Mouse (Mus musculus): ENCODE measurements around the gene Hrct1. TPM values are rescaled to one million over a fixed set of nuclear protein-coding genes. Genes with fewer than 3 reads are reported as not detected.

Gene Hrct1
- not detected for polyA plus RNA-seq (2014; fragmentation: Illumina TruSeq; extraction: RNeasy Lipid Tissue Mini Kit (QIAGEN cat#74804); ENCODE audit: low read depth, low replicate concordance)

GRCm38 (mm10) chr4:43726995-43727394 is at the start of gene Hrct1:
Hrct1 (plus strand) TSS chr4:43727188.

GRCm38 (mm10) chr4:43700707-43701106 is 26.3 kb upstream of the Hrct1 start, which contains the start of gene Olfr70:
Olfr70 (minus strand) TSS chr4:43700807.

GRCm38 (mm10) chr4:43709869-43710268 is 17.1 kb upstream of the Hrct1 start, which contains the start of gene Olfr71:
Olfr71 (minus strand) TSS chr4:43710255.

DNA sequence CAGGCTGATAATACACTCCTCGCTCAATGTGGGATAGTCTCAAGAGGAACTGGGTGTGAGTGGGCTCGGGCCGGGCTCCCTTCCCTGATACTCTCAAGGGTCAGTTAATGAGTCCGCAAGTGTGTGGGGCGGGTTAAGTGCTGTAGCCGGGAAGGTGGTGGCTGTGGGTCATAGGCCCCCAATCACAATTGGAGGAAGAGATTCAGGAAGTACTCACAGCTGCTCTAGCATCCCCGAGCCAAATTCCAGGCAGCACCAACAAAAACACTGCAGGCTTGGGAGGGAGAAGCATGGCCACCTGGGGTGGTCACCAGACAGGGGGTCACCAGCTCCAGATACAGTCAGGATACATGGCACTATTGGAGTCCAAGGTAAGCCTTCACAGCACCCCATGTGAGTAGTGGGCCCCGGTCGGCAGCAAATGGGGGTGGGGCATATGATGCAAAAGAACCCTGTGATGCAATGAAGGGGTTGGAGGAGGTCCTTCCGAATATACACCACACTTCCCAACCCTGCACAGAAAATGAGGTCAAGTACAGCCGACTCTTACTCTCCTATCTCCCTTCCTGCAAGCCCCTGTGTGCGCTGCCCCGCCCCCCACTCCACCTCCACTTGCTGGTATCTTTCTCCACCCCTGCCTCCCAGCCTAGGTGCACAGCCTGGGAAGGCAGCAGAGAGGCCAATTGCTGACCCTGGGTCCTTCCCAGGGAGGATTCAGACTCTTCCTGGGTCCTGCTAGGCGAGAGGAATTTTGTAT is 3.0 kb downstream of the Hrct1 start, which contains the start of gene Spaar:
Gene Spaar (plus strand): TSS at position 241 of the 757 bp plus-strand sequence.

DNA sequence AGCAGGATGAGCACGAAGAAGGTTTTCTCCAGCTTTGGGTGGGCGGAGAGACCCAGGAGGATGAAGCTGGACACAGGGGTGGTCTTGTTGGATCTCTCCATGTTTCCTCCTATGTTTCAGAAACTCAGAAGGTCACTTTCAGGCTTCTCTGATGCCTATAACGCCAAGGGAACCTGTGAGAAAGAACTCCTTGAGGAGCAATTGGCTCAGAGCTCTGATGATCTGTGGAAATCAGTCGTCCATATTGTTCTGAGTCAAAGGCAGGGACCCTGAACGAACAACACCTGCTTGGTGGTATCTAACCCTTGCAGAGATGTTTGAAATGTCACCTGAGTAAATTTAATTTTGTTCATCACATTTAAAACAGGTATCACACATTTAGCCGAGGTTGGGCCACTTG is 43.9 kb downstream of the Hrct1 start, which contains the start of gene Olfr159:
Gene Olfr159 (minus strand): TSS at position 101 of the 400 bp plus-strand sequence.

Other genes with a start within 250 kb of the Hrct1 start
- gene Sit1, start 243.5 kb upstream of the Hrct1 start, polyA plus RNA-seq (2014; fragmentation: Illumina TruSeq; extraction: RNeasy Lipid Tissue Mini Kit (QIAGEN cat#74804); ENCODE audit: low read depth, low replicate concordance): not detected
- gene Ccdc107, start 234.3 kb upstream of the Hrct1 start, polyA plus RNA-seq (2014; fragmentation: Illumina TruSeq; extraction: RNeasy Lipid Tissue Mini Kit (QIAGEN cat#74804); ENCODE audit: low read depth, low replicate concordance): 10.8 TPM
- 1.4 TPM for gene Arhgef39, start 227.5 kb upstream of the Hrct1 start, polyA plus RNA-seq (2014; fragmentation: Illumina TruSeq; extraction: RNeasy Lipid Tissue Mini Kit (QIAGEN cat#74804); ENCODE audit: low read depth, low replicate concordance)
- gene Car9, start 220.2 kb upstream of the Hrct1 start, polyA plus RNA-seq (2014; fragmentation: Illumina TruSeq; extraction: RNeasy Lipid Tissue Mini Kit (QIAGEN cat#74804); ENCODE audit: low read depth, low replicate concordance): not detected
- gene Tpm2, start 203.4 kb upstream of the Hrct1 start, polyA plus RNA-seq (2014; fragmentation: Illumina TruSeq; extraction: RNeasy Lipid Tissue Mini Kit (QIAGEN cat#74804); ENCODE audit: low read depth, low replicate concordance): 13.8 TPM
- 30.6 TPM for gene Creb3, start 164.9 kb upstream of the Hrct1 start, polyA plus RNA-seq (2014; fragmentation: Illumina TruSeq; extraction: RNeasy Lipid Tissue Mini Kit (QIAGEN cat#74804); ENCODE audit: low read depth, low replicate concordance)
- gene Tln1, start 164.5 kb upstream of the Hrct1 start, polyA plus RNA-seq (2014; fragmentation: Illumina TruSeq; extraction: RNeasy Lipid Tissue Mini Kit (QIAGEN cat#74804); ENCODE audit: low read depth, low replicate concordance): 297 TPM
- 3.9 TPM for gene Rgp1, start 148.5 kb upstream of the Hrct1 start, polyA plus RNA-seq (2014; fragmentation: Illumina TruSeq; extraction: RNeasy Lipid Tissue Mini Kit (QIAGEN cat#74804); ENCODE audit: low read depth, low replicate concordance)
- gene Gba2, start 148.3 kb upstream of the Hrct1 start, polyA plus RNA-seq (2014; fragmentation: Illumina TruSeq; extraction: RNeasy Lipid Tissue Mini Kit (QIAGEN cat#74804); ENCODE audit: low read depth, low replicate concordance): 2.4 TPM
- not detected for gene Msmp, start 142.7 kb upstream of the Hrct1 start, polyA plus RNA-seq (2014; fragmentation: Illumina TruSeq; extraction: RNeasy Lipid Tissue Mini Kit (QIAGEN cat#74804); ENCODE audit: low read depth, low replicate concordance)
- 9.6 TPM for gene Npr2, start 95.3 kb upstream of the Hrct1 start, polyA plus RNA-seq (2014; fragmentation: Illumina TruSeq; extraction: RNeasy Lipid Tissue Mini Kit (QIAGEN cat#74804); ENCODE audit: low read depth, low replicate concordance)
- not detected for gene Spag8, start 73.6 kb upstream of the Hrct1 start, polyA plus RNA-seq (2014; fragmentation: Illumina TruSeq; extraction: RNeasy Lipid Tissue Mini Kit (QIAGEN cat#74804); ENCODE audit: low read depth, low replicate concordance)
- gene Hint2, start 70.7 kb upstream of the Hrct1 start, polyA plus RNA-seq (2014; fragmentation: Illumina TruSeq; extraction: RNeasy Lipid Tissue Mini Kit (QIAGEN cat#74804); ENCODE audit: low read depth, low replicate concordance): 3.3 TPM
- gene Tmem8b, start 58.2 kb upstream of the Hrct1 start, polyA plus RNA-seq (2014; fragmentation: Illumina TruSeq; extraction: RNeasy Lipid Tissue Mini Kit (QIAGEN cat#74804); ENCODE audit: low read depth, low replicate concordance): 2.6 TPM
- gene Fam221b, start 58.0 kb upstream of the Hrct1 start, polyA plus RNA-seq (2014; fragmentation: Illumina TruSeq; extraction: RNeasy Lipid Tissue Mini Kit (QIAGEN cat#74804); ENCODE audit: low read depth, low replicate concordance): 0.17 TPM
- gene Olfr70, start 26.4 kb upstream of the Hrct1 start, polyA plus RNA-seq (2014; fragmentation: Illumina TruSeq; extraction: RNeasy Lipid Tissue Mini Kit (QIAGEN cat#74804); ENCODE audit: low read depth, low replicate concordance): not detected
- gene Olfr71, start 16.9 kb upstream of the Hrct1 start, polyA plus RNA-seq (2014; fragmentation: Illumina TruSeq; extraction: RNeasy Lipid Tissue Mini Kit (QIAGEN cat#74804); ENCODE audit: low read depth, low replicate concordance): not detected
- gene Spaar, start 2.8 kb downstream of the Hrct1 start, polyA plus RNA-seq (2014; fragmentation: Illumina TruSeq; extraction: RNeasy Lipid Tissue Mini Kit (QIAGEN cat#74804); ENCODE audit: low read depth, low replicate concordance): 0.87 TPM
- gene Olfr159, start 43.8 kb downstream of the Hrct1 start, polyA plus RNA-seq (2014; fragmentation: Illumina TruSeq; extraction: RNeasy Lipid Tissue Mini Kit (QIAGEN cat#74804); ENCODE audit: low read depth, low replicate concordance): not detected
- not detected for gene Olfr156, start 96.7 kb downstream of the Hrct1 start, polyA plus RNA-seq (2014; fragmentation: Illumina TruSeq; extraction: RNeasy Lipid Tissue Mini Kit (QIAGEN cat#74804); ENCODE audit: low read depth, low replicate concordance)
- not detected for gene Olfr157, start 113.0 kb downstream of the Hrct1 start, polyA plus RNA-seq (2014; fragmentation: Illumina TruSeq; extraction: RNeasy Lipid Tissue Mini Kit (QIAGEN cat#74804); ENCODE audit: low read depth, low replicate concordance)
- gene Olfr155, start 124.4 kb downstream of the Hrct1 start, polyA plus RNA-seq (2014; fragmentation: Illumina TruSeq; extraction: RNeasy Lipid Tissue Mini Kit (QIAGEN cat#74804); ENCODE audit: low read depth, low replicate concordance): not detected
- gene Reck, start 148.3 kb downstream of the Hrct1 start, polyA plus RNA-seq (2014; fragmentation: Illumina TruSeq; extraction: RNeasy Lipid Tissue Mini Kit (QIAGEN cat#74804); ENCODE audit: low read depth, low replicate concordance): 22.4 TPM
- 10.8 TPM for gene Glipr2, start 230.2 kb downstream of the Hrct1 start, polyA plus RNA-seq (2014; fragmentation: Illumina TruSeq; extraction: RNeasy Lipid Tissue Mini Kit (QIAGEN cat#74804); ENCODE audit: low read depth, low replicate concordance)

Data from adrenal gland, adult 10 weeks (tissue).